Mouse (Mus musculus) hindbrain, embryonic 16.5 days (tissue): ENCODE measurements at regions not wholly inside any gene's neighbourhood (a gene's known extent, or its start where the extent isn't known, plus 50 kb on each side); places are given as distances from the start of the nearest gene placed in this dataset.

ENCODE experiments used
- ATAC-seq: fragments of 200-750 bp; cut with Nextera tagmentation; 2 replicates; pipeline ENCODE4 v1.8.0; 2017; ENCODE audit warnings: moderate TSS enrichment, moderate library complexity
- H3K27ac ChIP-seq: fragments of 300-500 bp; sonication (generic); 2 replicates; pipeline ENCODE4 v1.5.1; 2014; ENCODE audit warnings: low read depth, mild to moderate bottlenecking, control low read depth, low read length, moderate library complexity
- H3K27me3 ChIP-seq: fragments of 300-500 bp; sonication (generic); replicated peaks from 2 replicates; pipeline ENCODE4 v1.6.1; 2014; ENCODE audit warnings: low read length; ENCODE audit not compliant: control insufficient read depth, insufficient read depth
- H3K36me3 ChIP-seq: fragments of 300-500 bp; sonication (generic); 2 replicates; pipeline ENCODE4 v1.6.1; 2014; ENCODE audit warnings: mild to moderate bottlenecking, low read length, moderate library complexity, mixed read lengths; ENCODE audit not compliant: control insufficient read depth, insufficient read depth
- H3K4me1 ChIP-seq: fragments of 300-500 bp; sonication (generic); 2 replicates; pipeline ENCODE4 v1.6.1; 2014; ENCODE audit warnings: low read depth, low read length; ENCODE audit not compliant: control insufficient read depth, insufficient read depth
- H3K4me2 ChIP-seq: fragments of 300-500 bp; sonication (generic); 2 replicates; pipeline ENCODE4 v1.6.1; 2014; ENCODE audit warnings: mild to moderate bottlenecking, low read length, control low read depth, moderate library complexity
- H3K4me3 ChIP-seq: fragments of 300-500 bp; sonication (generic); 2 replicates; pipeline ENCODE4 v1.5.1; 2014; ENCODE audit warnings: mild to moderate bottlenecking, low read length, control low read depth, moderate library complexity
- H3K9ac ChIP-seq: fragments of 300-500 bp; sonication (generic); 2 replicates; pipeline ENCODE4 v1.6.1; 2014; ENCODE audit warnings: low read depth, mild to moderate bottlenecking, control low read depth, low read length, moderate library complexity
- H3K9me3 ChIP-seq: fragments of 300-500 bp; sonication (generic); 2 replicates; pipeline ENCODE4 v1.6.1; 2014; ENCODE audit warnings: mild to moderate bottlenecking, low read length, moderate library complexity; ENCODE audit not compliant: control insufficient read depth
- WGBS: fragments of 180-500 bp; shearing (Covaris S2); extraction: QIAGEN DNeasy Blood & Tissue Kit; methylation state at CpG from one replicate; pipeline ENCODE4 v1.1.7; 2014; 5-methylcytosine and 5-hydroxymethylcytosine counted together

- Histone ChIP-seq H3K9ac (no peak overlapping the region), H3K27ac (no peak overlapping the region), H3K4me2 (no peak overlapping the region), H3K9me3 (no peaks in the 10 kb centered on the region), H3K4me3 (no peak overlapping the region), H3K27me3 (no peaks in the 10 kb centered on the region), H3K36me3 (no peaks in the 10 kb centered on the region), H3K4me1 (no peaks in the 10 kb centered on the region; the same call in 1 of the 2 replicates)
- WGBS: 71% methylated on average over 5 of the region's 5 CpGs
- peak; percentile 84 for ATAC-seq
Observed at GRCm38 (mm10) chr9:41791501-41792172, 332.5 kb downstream of the Sorl1 start.

- 77% methylated on average over 3 of the region's 3 CpGs for WGBS
- Histone ChIP-seq H3K9ac (no peak overlapping the region), H3K4me1 (no peaks in the 10 kb centered on the region), H3K9me3 (peaks cover 6% of the 10 kb centered on the region; the same call in 1 of the 2 replicates), H3K27ac (no peak overlapping the region), H3K27me3 (no peaks in the 10 kb centered on the region), H3K4me3 (no peak overlapping the region), H3K4me2 (no peak overlapping the region), H3K36me3 (no peaks in the 10 kb centered on the region)
- no peak for ATAC-seq
Observed at GRCm38 (mm10) chr9:41785131-41785530, 339.0 kb downstream of the Sorl1 start.

GRCm38 (mm10) chr9:41772281-41772902, 351.7 kb downstream of the Sorl1 start:
- Histone ChIP-seq H3K9ac (no peak overlapping the region), H3K4me1 (peaks cover 2% of the 10 kb centered on the region; the same call in 1 of the 2 replicates), H3K36me3 (no peaks in the 10 kb centered on the region), H3K9me3 (peaks cover 2% of the 10 kb centered on the region; the same call in 1 of the 2 replicates), H3K27ac (no peak overlapping the region), H3K4me2 (no peak overlapping the region), H3K4me3 (no peak overlapping the region), H3K27me3 (no peaks in the 10 kb centered on the region)
- 73% methylated on average over 8 of the region's 8 CpGs for WGBS
- peak; percentile 79 for ATAC-seq

- 53% methylated on average over 1 of the region's 1 CpGs for WGBS
- H3K4me1 ChIP-seq: peaks cover 6% of the 10 kb centered on the region
- no peak overlapping the region for H3K4me2 ChIP-seq
- no peak overlapping the region for H3K9ac ChIP-seq
- H3K27me3 ChIP-seq: no peaks in the 10 kb centered on the region
- H3K27ac ChIP-seq: no peak overlapping the region
- H3K9me3 ChIP-seq: peaks cover 2% of the 10 kb centered on the region; the same call in 1 of the 2 replicates
- no peak for ATAC-seq
- no peaks in the 10 kb centered on the region for H3K36me3 ChIP-seq
- H3K4me3 ChIP-seq: no peak overlapping the region
Observed at GRCm38 (mm10) chr9:41771276-41771675, 352.8 kb downstream of the Sorl1 start.

GRCm38 (mm10) chr9:41768316-41768715, 355.8 kb downstream of the Sorl1 start:
- Histone ChIP-seq H3K9ac (no peak overlapping the region), H3K27me3 (no peaks in the 10 kb centered on the region), H3K27ac (no peak overlapping the region), H3K9me3 (peaks cover 2% of the 10 kb centered on the region; the same call in 1 of the 2 replicates), H3K36me3 (no peaks in the 10 kb centered on the region), H3K4me3 (no peak overlapping the region), H3K4me1 (peaks cover 6% of the 10 kb centered on the region), H3K4me2 (no peak overlapping the region)
- no peak for ATAC-seq
- WGBS: 91% methylated on average over 3 of the region's 3 CpGs

GRCm38 (mm10) chr9:41766533-41766920, 357.6 kb downstream of the Sorl1 start:
- 0 out of 2 replicates have a peak overlapping the region, but pooled peaks have one; percentile 6 for H3K27ac ChIP-seq
- H3K27me3 ChIP-seq: no peaks in the 10 kb centered on the region
- peaks cover 6% of the 10 kb centered on the region for H3K4me1 ChIP-seq
- peaks cover 2% of the 10 kb centered on the region; the same call in 1 of the 2 replicates for H3K9me3 ChIP-seq
- H3K36me3 ChIP-seq: no peaks in the 10 kb centered on the region
- no peak overlapping the region for H3K4me2 ChIP-seq
- H3K4me3 ChIP-seq: no peak overlapping the region
- no peak overlapping the region for H3K9ac ChIP-seq
- peak; percentile 69 for ATAC-seq
- 5% methylated on average over 4 of the region's 4 CpGs for WGBS

- peaks cover 3% of the 10 kb centered on the region for H3K4me1 ChIP-seq
- no peak overlapping the region for H3K9ac ChIP-seq
- no peak; the same call in 1 of the 2 replicates for ATAC-seq
- H3K27ac ChIP-seq: peak overlapping the region; percentile 20; the same call in 1 of the 2 replicates
- no peaks in the 10 kb centered on the region for H3K36me3 ChIP-seq
- H3K27me3 ChIP-seq: no peaks in the 10 kb centered on the region
- H3K9me3 ChIP-seq: peaks cover 2% of the 10 kb centered on the region; the same call in 1 of the 2 replicates
- no peak overlapping the region for H3K4me2 ChIP-seq
- WGBS: 80% methylated on average over 6 of the region's 6 CpGs
- no peak overlapping the region for H3K4me3 ChIP-seq
Observed at GRCm38 (mm10) chr9:41765816-41766532, 358.1 kb downstream of the Sorl1 start.

GRCm38 (mm10) chr9:41761050-41761576, 363.0 kb downstream of the Sorl1 start:
- ATAC-seq: no peak
- Histone ChIP-seq H3K4me2 (no peak overlapping the region), H3K9ac (no peak overlapping the region), H3K4me1 (no peaks in the 10 kb centered on the region), H3K36me3 (no peaks in the 10 kb centered on the region), H3K4me3 (no peak overlapping the region), H3K27ac (no peak overlapping the region), H3K27me3 (no peaks in the 10 kb centered on the region), H3K9me3 (no peaks in the 10 kb centered on the region)
- 42% methylated on average over 3 of the region's 3 CpGs for WGBS
